Mouse (Mus musculus) embryonic facial prominence, embryonic 13.5 days (tissue): ENCODE results near the gene Rps17. TPM values are rescaled to one million over a fixed set of nuclear protein-coding genes. Genes with fewer than 3 reads are reported as not detected.

ENCODE experiments used
- ATAC-seq: fragments of 200-750 bp; cut with Nextera tagmentation; 2 replicates; pipeline ENCODE4 v1.8.0; 2017; ENCODE audit warnings: low read depth; ENCODE audit not compliant: insufficient number of reproducible peaks, insufficient read depth, low FRiP score, low TSS enrichment
- H3K27ac ChIP-seq: fragments of 300-500 bp; sonication (generic); 2 replicates; pipeline ENCODE4 v1.5.1; 2015; ENCODE audit warnings: moderate library complexity, mild to moderate bottlenecking, inconsistent platforms
- H3K27me3 ChIP-seq: fragments of 300-500 bp; sonication (generic); 2 replicates; pipeline ENCODE4 v1.6.1; 2015; ENCODE audit warnings: mild to moderate bottlenecking, inconsistent platforms
- H3K36me3 ChIP-seq: fragments of 300-500 bp; sonication (generic); 2 replicates; pipeline ENCODE4 v1.6.1; 2015; ENCODE audit warnings: mild to moderate bottlenecking, inconsistent platforms
- H3K4me1 ChIP-seq: fragments of 300-500 bp; sonication (generic); 2 replicates; pipeline ENCODE4 v1.6.1; 2015; ENCODE audit warnings: inconsistent platforms
- H3K4me2 ChIP-seq: fragments of 300-500 bp; sonication (generic); 2 replicates; pipeline ENCODE4 v1.6.1; 2015; ENCODE audit warnings: moderate library complexity, mild to moderate bottlenecking, inconsistent platforms
- H3K4me3 ChIP-seq: fragments of 300-500 bp; sonication (generic); 2 replicates; pipeline ENCODE4 v1.5.1; 2015; ENCODE audit warnings: mild to moderate bottlenecking, inconsistent platforms
- H3K9ac ChIP-seq: fragments of 300-500 bp; sonication (generic); 2 replicates; pipeline ENCODE4 v1.6.1; 2015; ENCODE audit warnings: mild to moderate bottlenecking, inconsistent platforms
- H3K9me3 ChIP-seq: fragments of 300-500 bp; sonication (generic); 2 replicates; pipeline ENCODE4 v1.6.1; 2016; ENCODE audit warnings: inconsistent platforms
- WGBS: fragments of 180-500 bp; shearing (Covaris S2); methylation state at CpG from one replicate; pipeline ENCODE4 v1.1.7; 2015; ENCODE audit warnings: mixed read lengths; 5-methylcytosine and 5-hydroxymethylcytosine counted together
- polyA plus RNA-seq: library from polyadenylated mRNA; unstranded; fragments of >200 nt; fragmentation: Nextera tagmentation; extraction: Ambion mirVana; gene quantifications from 2 replicates; pipeline ENCODE4 v1.2.1, GENCODE M21; 2015

Rps17 gene
- polyA plus RNA-seq, 1 experiment from 2014 or later, result 1,416 TPM

DNA sequence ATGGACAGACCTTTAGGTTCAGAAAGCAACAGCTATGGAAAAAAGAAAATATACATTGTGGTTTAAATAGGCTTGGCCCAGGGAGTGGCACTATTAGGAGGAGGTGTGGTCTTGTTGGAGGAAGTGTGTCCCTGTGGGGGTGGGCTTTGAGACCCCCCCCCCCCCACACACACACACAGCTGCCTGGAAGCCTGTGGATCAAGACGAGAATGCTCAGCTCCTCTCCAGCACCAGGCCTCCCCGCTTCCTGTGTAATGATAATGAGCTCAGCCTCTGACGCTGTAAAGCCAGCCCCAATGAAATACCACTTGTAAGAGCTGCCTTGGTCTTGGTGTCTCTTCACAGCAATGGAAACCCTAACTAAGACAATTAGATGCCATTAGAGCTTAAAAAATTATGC is 14.3 kb downstream of the Rps17 start:
- Histone ChIP-seq H3K27me3 (no peaks in the 10 kb centered on the region), H3K36me3 (peaks cover 37% of the 10 kb centered on the region), H3K4me3 (no peak overlapping the region), H3K9me3 (no peaks in the 10 kb centered on the region), H3K9ac (no peak overlapping the region), H3K4me1 (no peaks in the 10 kb centered on the region), H3K27ac (no peak overlapping the region), H3K4me2 (no peak overlapping the region)
- no peak for ATAC-seq
- 18% methylated on average over 3 of the region's 3 CpGs for WGBS

DNA sequence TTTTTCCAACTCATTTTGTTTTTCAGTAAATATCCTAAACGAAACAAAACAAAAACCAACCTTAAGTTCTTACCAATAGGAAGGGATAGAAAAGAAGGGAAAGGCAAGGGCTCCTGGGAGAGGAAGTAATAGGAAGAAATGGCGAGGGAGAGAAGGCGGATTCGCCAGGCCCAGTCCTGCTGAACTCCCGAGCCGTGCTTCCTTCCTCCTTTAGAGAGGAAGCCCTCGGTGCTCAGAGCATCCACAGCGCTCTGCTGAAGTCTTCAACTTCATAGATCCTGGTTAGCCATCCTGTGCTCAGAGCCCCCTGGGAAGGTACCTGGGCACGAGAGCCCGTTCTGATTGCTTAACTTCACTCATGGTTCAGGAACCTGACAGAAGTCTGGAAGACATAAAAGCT is 17.4 kb downstream of the Rps17 start:
- H3K4me3 ChIP-seq, result no peak overlapping the region
- H3K9ac ChIP-seq, result no peak overlapping the region
- H3K9me3 ChIP-seq, result no peaks in the 10 kb centered on the region
- WGBS, result 83% methylated on average over 10 of the region's 10 CpGs
- H3K4me2 ChIP-seq, result no peak overlapping the region
- H3K27ac ChIP-seq, result no peak overlapping the region
- H3K4me1 ChIP-seq, result no peaks in the 10 kb centered on the region
- no peaks in the 10 kb centered on the region for H3K27me3 ChIP-seq
- ATAC-seq, result no peak
- peaks cover 27% of the 10 kb centered on the region for H3K36me3 ChIP-seq

DNA sequence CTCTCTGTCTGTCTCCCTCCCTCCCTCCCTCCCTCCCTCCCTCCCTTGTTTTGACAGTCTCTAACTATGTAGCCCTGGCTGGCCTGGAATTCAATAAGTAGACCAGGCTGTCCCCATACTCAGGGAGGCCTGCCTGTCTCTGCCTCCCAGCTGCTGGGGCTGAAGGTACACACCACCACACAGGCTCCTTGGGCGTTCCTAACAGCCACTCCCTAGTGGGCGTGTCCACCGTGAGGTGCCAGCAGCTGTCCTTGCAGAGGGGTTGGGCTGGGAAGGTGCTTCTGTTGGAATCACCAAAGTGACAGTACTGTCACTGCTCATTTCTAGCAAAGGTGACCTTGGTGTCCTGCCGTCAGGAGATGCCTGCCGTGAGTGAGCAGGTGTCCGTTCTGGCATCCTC is 18.2 kb downstream of the Rps17 start:
- Histone ChIP-seq H3K9ac (no peak overlapping the region), H3K4me2 (no peak overlapping the region), H3K4me1 (no peaks in the 10 kb centered on the region), H3K4me3 (no peak overlapping the region), H3K9me3 (no peaks in the 10 kb centered on the region), H3K27ac (no peak overlapping the region), H3K36me3 (peaks cover 22% of the 10 kb centered on the region), H3K27me3 (no peaks in the 10 kb centered on the region)
- WGBS, result 85% methylated on average over 6 of the region's 6 CpGs
- no peak for ATAC-seq

DNA sequence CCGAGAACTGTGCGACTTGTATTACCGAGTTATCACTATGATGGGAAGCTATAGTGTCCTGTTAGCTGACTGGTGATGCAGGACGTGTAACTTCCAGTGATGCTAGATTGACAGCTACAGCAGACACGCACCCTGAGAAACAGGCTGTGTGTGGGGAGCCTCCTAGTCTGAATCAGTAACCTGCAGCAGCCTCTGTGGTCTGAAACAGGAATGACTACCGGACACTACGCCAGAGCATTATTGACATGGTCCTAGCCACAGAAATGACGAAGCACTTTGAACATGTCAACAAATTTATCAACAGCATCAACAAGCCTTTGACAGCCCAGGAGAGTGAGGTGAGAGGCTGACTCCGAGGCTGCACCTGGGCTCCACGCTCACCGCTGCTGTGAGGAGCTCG is 19.0 kb downstream of the Rps17 start:
- 89% methylated on average over 12 of the region's 12 CpGs for WGBS
- no peak for ATAC-seq
- Histone ChIP-seq H3K4me1 (peaks cover under 1% of the 10 kb centered on the region; the same call in 1 of the 2 replicates), H3K4me3 (no peak overlapping the region), H3K27ac (no peak overlapping the region), H3K9me3 (no peaks in the 10 kb centered on the region), H3K27me3 (no peaks in the 10 kb centered on the region), H3K9ac (no peak overlapping the region), H3K36me3 (peaks cover 22% of the 10 kb centered on the region), H3K4me2 (no peak overlapping the region)

DNA sequence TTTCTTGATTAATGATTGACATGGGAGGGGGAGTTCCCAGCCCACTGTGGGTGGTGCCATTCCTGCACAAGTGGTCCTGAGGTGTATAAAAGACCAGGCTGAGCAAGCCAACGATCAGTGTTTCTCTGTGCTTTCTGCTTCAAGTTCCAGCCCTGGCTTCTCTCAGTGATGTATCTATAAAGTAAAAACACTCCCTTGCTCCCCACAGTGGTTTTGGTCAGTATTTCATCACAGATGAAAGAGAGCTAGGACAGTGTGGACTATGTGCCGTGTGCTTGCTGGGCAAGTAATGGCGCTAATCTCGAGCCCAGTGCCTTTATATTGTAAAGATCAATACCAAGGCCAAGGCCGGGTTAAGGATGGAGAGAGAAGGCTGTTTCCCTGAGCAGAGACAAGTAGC is 23.3 kb downstream of the Rps17 start:
- ATAC-seq, result no peak
- WGBS, result 77% methylated on average over 5 of the region's 5 CpGs
- peaks cover under 1% of the 10 kb centered on the region; the same call in 1 of the 2 replicates for H3K36me3 ChIP-seq

DNA sequence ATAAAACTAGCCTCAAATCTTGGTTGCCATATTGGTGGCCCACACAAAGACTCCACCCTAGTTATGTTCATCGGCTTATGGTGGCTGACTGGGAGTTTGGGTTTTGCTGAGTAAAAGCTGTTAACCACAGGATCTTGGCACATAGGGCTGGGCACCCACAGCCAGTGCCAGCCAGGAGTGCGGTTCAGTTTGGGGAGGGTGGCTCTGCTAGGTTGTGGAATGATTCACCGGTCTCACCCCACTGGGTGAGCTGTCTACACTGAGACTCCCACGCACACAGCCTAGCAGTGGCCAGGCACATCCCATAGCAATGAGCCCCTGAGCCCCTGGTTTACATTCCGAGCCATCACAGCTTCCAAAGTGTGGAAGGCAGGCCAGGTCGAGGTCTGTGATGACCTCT is 25.3 kb downstream of the Rps17 start:
- H3K27ac ChIP-seq, result 0 out of 2 replicates have a peak overlapping the region, but pooled peaks have one; percentile 16
- no peaks in the 10 kb centered on the region for H3K27me3 ChIP-seq
- no peaks in the 10 kb centered on the region for H3K9me3 ChIP-seq
- H3K4me1 ChIP-seq, result peaks cover 4% of the 10 kb centered on the region; the same call in 1 of the 2 replicates
- 87% methylated on average over 6 of the region's 6 CpGs for WGBS
- no peak overlapping the region for H3K4me2 ChIP-seq
- no peaks in the 10 kb centered on the region for H3K36me3 ChIP-seq
- H3K4me3 ChIP-seq, result no peak overlapping the region
- H3K9ac ChIP-seq, result no peak overlapping the region
- no peak for ATAC-seq

More for the DNA sequence above, 23.3 kb downstream of the Rps17 start:
- Histone ChIP-seq H3K27ac (no peak overlapping the region), H3K4me1 (peaks cover 4% of the 10 kb centered on the region; the same call in 1 of the 2 replicates), H3K9me3 (no peaks in the 10 kb centered on the region), H3K4me3 (no peak overlapping the region), H3K4me2 (no peak overlapping the region), H3K27me3 (no peaks in the 10 kb centered on the region), H3K9ac (no peak overlapping the region)

DNA sequence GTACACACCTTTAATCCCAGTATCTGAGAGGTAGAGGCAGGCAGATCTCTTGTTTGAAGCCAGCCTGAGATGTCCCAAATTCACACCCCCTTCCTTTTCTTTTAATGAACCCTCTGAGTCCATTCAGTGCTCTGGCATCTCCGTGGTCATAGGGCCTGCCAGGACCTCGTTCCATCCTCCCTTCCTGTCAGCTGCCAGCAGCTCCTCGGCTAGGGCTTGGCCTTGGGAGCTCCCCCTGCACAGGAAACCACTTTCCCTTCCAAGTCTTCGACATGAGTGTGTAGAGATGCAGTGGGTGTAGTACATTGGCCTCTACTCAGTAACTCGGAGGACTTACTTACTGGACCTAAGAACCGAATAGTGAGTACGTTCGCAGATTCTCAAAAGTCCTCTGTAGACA is 29.5 kb downstream of the Rps17 start:
- 72% methylated on average over 8 of the region's 8 CpGs for WGBS
- H3K27me3 ChIP-seq, result no peaks in the 10 kb centered on the region
- no peak overlapping the region for H3K4me2 ChIP-seq
- peaks cover 17% of the 10 kb centered on the region for H3K4me1 ChIP-seq
- no peaks in the 10 kb centered on the region for H3K36me3 ChIP-seq
- H3K9ac ChIP-seq, result no peak overlapping the region
- ATAC-seq, result no peak
- H3K27ac ChIP-seq, result no peak overlapping the region
- H3K9me3 ChIP-seq, result no peaks in the 10 kb centered on the region
- H3K4me3 ChIP-seq, result no peak overlapping the region

DNA sequence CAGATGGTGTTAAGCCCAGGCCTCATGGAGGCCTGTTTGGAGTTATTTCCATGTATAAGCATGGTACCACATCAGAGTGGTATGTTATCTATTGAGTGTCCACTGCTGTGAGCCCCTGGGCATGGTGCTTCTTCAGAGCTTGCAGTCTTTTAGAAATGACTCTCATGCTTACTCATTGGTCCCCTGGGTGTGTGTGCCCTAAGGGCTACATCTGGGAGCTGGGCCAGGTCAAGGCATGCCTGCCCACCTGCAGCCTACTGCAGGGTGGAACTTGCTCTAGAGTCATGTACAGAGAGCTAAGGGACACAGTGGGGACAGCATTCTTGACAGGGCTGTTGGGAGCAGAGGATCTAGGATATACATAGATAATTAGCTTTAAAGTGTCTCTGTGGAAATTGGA is 33.5 kb downstream of the Rps17 start:
- Histone ChIP-seq H3K27me3 (no peaks in the 10 kb centered on the region), H3K36me3 (no peaks in the 10 kb centered on the region), H3K27ac (no peak overlapping the region), H3K4me3 (no peak overlapping the region), H3K9ac (no peak overlapping the region), H3K9me3 (no peaks in the 10 kb centered on the region), H3K4me2 (no peak overlapping the region), H3K4me1 (peaks cover 17% of the 10 kb centered on the region)
- ATAC-seq, result no peak

DNA sequence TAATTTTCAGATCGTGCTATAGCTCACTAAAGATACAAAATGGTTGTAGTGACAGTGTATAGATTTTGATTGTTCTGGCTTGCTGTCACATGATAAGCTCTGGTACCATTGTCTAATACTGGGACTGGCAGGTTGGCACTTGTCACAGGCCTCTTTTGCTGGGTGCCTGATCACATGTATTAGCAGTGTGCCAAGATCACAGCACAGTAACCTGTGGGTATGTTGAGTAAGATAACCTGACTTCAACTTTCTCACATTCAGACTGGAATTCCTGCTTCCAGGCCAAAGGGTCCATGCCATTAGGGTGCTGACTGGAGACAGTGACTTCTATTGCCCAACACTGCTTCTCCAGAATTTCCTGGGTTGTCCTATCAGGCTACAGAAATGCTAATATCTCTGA is 33.9 kb downstream of the Rps17 start:
- 82% methylated on average over 1 of the region's 1 CpGs for WGBS
- no peak for ATAC-seq
- Histone ChIP-seq H3K9me3 (no peaks in the 10 kb centered on the region), H3K4me1 (peaks cover 17% of the 10 kb centered on the region), H3K27me3 (no peaks in the 10 kb centered on the region), H3K4me2 (no peak overlapping the region), H3K27ac (no peak overlapping the region), H3K36me3 (no peaks in the 10 kb centered on the region), H3K4me3 (no peak overlapping the region), H3K9ac (no peak overlapping the region)

DNA sequence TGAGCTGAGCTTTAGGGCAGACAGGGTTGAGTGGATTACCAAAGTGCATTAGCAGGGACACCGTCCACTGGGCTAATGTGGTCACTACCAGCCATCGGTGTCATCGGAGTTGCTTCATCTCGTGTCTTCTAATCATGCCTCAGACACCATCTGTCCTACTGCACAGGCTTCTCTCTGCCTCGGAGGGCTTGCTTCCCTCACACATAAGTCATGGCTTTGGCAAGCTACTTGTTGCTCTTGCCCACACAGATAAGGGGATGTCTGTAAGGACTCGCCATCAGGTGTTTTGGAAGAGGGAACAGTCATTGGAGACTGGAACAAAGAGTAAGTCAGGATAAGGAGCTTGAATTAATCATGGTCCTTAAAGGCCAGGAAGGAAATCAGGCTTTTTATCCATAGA is 35.8 kb downstream of the Rps17 start:
- H3K36me3 ChIP-seq, result no peaks in the 10 kb centered on the region
- no peak overlapping the region for H3K4me2 ChIP-seq
- no peak overlapping the region for H3K27ac ChIP-seq
- no peak overlapping the region for H3K4me3 ChIP-seq
- H3K4me1 ChIP-seq, result peaks cover 15% of the 10 kb centered on the region
- H3K27me3 ChIP-seq, result no peaks in the 10 kb centered on the region
- 91% methylated on average over 6 of the region's 6 CpGs for WGBS
- no peak overlapping the region for H3K9ac ChIP-seq
- H3K9me3 ChIP-seq, result no peaks in the 10 kb centered on the region
- ATAC-seq, result no peak

DNA sequence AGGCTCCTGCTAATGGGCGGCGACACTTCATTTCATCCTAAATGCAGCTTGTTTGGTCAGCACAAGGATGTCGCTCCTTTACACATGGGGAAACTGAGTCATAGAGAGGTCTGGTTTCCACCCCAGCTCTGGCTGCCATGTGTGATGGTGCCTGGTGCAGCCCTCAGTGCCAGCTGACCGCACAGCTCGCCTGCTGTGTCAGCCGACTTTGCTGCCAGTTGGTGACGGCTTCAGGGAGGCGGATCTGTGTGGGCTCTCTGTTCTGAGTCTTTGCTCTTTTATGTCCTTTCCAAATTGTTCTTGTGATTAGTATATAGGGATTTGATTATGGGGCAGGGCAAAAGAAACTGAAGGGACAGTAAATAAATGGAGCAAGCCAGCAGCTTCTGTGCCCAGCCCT is 37.3 kb downstream of the Rps17 start:
- ATAC-seq, result no peak
- no peaks in the 10 kb centered on the region for H3K36me3 ChIP-seq

DNA sequence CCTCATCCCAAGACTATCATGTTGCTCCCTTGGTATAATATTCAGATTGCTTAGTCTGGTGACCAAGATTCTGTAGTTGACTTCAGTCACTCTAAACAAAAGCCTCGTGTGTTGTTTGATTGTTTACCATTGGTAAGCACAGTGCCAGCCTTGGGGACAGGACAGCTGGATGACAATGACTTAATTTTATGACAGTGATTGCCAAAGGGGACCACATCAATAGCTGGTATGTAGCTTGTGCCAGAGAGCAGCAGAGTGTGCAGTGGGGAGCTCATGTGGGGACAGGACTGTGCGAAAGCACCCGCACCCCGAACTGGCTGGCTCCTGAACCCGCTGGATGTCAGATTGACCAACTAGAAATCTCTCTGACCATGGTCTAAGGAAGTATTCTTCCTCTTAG is 40.4 kb downstream of the Rps17 start:
- no peaks in the 10 kb centered on the region for H3K9me3 ChIP-seq
- ATAC-seq, result no peak
- H3K27me3 ChIP-seq, result no peaks in the 10 kb centered on the region
- WGBS, result 86% methylated on average over 5 of the region's 5 CpGs
- H3K4me2 ChIP-seq, result no peak overlapping the region
- H3K27ac ChIP-seq, result no peak overlapping the region
- H3K9ac ChIP-seq, result no peak overlapping the region
- no peaks in the 10 kb centered on the region for H3K36me3 ChIP-seq
- no peak overlapping the region for H3K4me3 ChIP-seq
- peaks cover 3% of the 10 kb centered on the region; the same call in 1 of the 2 replicates for H3K4me1 ChIP-seq

More for the DNA sequence above, 37.3 kb downstream of the Rps17 start:
- no peaks in the 10 kb centered on the region for H3K9me3 ChIP-seq
- H3K27ac ChIP-seq, result no peak overlapping the region
- no peak overlapping the region for H3K9ac ChIP-seq
- no peaks in the 10 kb centered on the region for H3K4me1 ChIP-seq
- H3K27me3 ChIP-seq, result no peaks in the 10 kb centered on the region
- WGBS, result 74% methylated on average over 8 of the region's 8 CpGs
- no peak overlapping the region for H3K4me2 ChIP-seq
- no peak overlapping the region for H3K4me3 ChIP-seq

DNA sequence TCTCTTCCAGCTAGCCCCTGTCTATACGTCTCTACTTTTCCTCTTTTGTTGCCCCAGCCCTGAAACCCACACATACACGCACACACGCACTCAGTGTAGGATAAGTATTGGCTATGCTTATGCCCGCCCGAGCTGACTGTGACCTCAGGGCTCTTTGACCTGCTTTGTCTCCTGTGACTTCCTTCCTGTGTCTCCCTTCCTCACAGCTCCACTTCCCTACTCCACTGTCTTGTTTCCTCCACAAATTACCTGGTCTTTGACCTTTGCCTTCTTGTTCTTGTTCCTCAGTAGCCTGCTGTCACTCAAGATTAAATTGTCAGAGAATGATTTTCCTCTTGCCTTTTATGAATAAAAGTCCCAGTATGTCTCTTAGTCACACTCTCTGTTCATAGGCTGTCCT is 41.0 kb downstream of the Rps17 start:
- no peak overlapping the region for H3K4me2 ChIP-seq
- H3K4me3 ChIP-seq, result no peak overlapping the region
- no peak overlapping the region for H3K9ac ChIP-seq
- ATAC-seq, result no peak
- 62% methylated on average over 5 of the region's 5 CpGs for WGBS
- H3K27me3 ChIP-seq, result no peaks in the 10 kb centered on the region
- H3K4me1 ChIP-seq, result peaks cover 3% of the 10 kb centered on the region; the same call in 1 of the 2 replicates
- no peak overlapping the region for H3K27ac ChIP-seq
- no peaks in the 10 kb centered on the region for H3K36me3 ChIP-seq
- H3K9me3 ChIP-seq, result no peaks in the 10 kb centered on the region
